Mouse (Mus musculus): Measurements from ENCODE around the gene Slc41a1. TPM values are rescaled to one million over a fixed set of nuclear protein-coding genes. Genes with fewer than 3 reads are reported as not detected.

Slc41a1 gene
- total RNA-seq (2023) = 3.3 and 3.7 TPM in 2 replicates

DNA sequence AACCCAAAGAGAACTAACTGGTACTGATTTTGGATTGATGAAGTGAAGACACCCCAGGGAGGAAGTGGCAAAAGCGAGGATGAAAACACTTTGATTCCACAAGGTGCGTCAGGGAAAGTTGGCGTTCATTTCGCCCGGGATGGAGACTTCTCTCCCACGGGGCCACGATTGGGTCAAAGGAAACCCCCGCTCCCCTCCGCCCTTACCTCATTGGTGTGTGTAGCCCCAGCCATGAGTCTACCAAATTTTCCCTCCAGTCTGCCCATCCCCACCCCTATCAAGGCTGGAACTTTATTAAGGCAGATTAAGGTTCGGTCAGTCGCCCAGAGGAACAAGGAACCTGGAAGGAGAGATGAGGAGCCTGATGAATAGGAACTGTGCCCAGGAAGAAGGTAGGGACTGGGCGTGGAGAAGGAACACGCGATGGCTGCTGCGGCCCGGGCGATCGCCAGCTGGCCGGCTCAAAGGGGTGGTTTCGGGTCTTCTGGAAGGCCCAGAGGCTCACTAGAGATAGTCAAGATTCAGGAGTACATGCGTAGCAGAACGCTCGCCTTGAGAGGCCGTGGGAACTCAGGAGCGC, at the start of gene Slc41a1:
TSS of gene Slc41a1 (plus strand) at position 287 of the 580 bp plus-strand sequence.

DNA sequence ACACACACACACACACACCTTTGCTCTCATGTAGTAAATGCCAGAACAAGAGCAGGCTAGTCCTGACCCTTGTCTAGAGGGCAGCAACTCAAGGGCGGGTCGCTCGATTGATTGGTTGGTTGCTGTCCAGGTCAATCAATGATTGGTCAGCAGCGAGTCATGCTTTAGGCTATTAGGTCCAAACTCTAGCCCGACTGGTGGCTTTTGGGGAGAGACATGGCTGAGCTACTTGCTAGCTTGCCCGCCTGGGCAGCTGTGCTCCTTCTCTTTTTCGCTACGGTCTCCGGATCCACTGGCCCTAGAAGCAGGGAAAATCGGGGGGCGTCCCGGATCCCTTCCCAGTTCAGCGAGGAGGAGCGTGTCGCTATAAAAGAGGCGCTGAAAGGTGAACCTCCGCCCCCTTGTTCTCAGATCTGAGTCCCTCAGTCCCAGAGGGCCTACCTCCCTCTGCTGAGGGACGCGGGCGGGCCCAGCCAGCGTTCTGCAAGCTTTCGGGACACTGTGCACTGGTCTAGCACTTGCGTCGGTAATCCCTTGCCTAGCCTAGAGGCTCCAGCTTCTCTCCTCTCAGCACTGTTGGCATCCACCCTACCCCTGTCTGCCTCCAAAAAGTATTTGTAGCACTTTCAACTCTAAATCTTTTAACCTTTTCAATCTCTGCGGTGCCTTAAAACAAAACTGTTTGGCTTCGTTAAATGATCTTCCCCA, 29.9 kb upstream of the Slc41a1 start, which contains the start of gene Pm20d1:
TSS of gene Pm20d1 (plus strand) at position 180 of the 708 bp plus-strand sequence.

DNA sequence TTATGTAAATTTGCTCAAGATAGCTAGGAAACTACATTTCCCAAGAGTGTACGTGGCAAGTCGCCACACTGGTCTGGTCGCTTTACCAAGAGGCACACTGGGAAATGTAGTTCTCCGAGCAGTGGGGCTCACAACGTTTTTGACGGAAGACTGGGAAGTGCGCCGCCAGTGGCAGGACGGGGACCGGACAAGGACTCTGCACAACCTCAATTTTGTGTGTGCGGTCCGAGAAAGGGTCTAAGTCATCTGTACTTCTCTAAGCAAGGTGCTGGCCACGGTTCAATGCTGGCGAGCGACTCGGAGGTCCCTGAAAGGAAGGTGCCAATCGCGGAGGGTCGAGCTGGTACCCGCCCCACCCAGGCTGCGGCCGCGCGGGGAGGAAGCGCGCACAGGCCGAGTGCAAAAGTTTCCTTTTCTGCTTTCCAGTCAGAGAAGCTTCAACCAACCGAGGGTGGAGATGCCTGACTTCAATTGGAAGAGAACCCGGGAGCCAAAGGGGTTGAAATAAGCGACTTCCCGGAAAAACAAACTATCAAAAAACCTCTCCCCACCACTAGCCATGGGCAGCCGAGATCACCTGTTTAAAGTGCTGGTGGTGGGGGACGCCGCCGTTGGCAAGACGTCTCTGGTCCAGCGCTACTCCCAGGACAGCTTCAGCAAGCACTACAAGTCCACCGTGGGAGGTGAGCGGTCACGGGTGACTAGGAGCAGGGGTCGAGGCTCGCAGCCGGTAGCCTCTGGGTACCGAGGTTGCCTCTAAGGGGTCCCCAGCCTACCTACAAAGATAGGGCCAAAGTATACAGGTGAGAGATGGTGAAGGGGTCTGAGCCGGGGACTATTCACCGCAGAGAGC, 40.0 kb downstream of the Slc41a1 start, which contains the start of gene Rab29:
TSS of gene Rab29 (plus strand) at position 132 of the 853 bp plus-strand sequence.

Other genes starting within 250 kb of the Slc41a1 start
- gene Avpr1b, start 228.3 kb upstream of the Slc41a1 start, total RNA-seq (2023) = not detected in 2 replicates
- gene Ctse, start 189.2 kb upstream of the Slc41a1 start, total RNA-seq (2023) = 44.1 and 47.6 TPM in 2 replicates
- gene Rab7b, start 138.8 kb upstream of the Slc41a1 start, total RNA-seq (2023) = 7.8 and 12.8 TPM in 2 replicates
- gene Slc26a9, start 83.5 kb upstream of the Slc41a1 start, total RNA-seq (2023) = 0.47 TPM in 1 of 2 replicates, not detected in the other
- 0.16 TPM in 1 of 2 replicates, not detected in the other for gene Pm20d1, start 30.1 kb upstream of the Slc41a1 start, total RNA-seq (2023)
- 16.2 and 16.4 TPM in 2 replicates for gene Rab29, start 39.7 kb downstream of the Slc41a1 start, total RNA-seq (2023)
- 56.8 and 68.6 TPM in 2 replicates for gene Nucks1, start 83.0 kb downstream of the Slc41a1 start, total RNA-seq (2023)
- 0.13 TPM in 1 of 2 replicates, not detected in the other for gene Slc45a3, start 135.5 kb downstream of the Slc41a1 start, total RNA-seq (2023)
- gene Elk4, start 180.1 kb downstream of the Slc41a1 start, total RNA-seq (2023) = 115 and 157 TPM in 2 replicates
- not detected in 2 replicates for gene Mfsd4a, start 240.6 kb downstream of the Slc41a1 start, total RNA-seq (2023)